Mouse (Mus musculus) heart, adult 2 months (tissue): ENCODE results near the gene Kirrel3.

Experiments
- CTCF ChIP-seq: fragments of 200-600 bp; IDR thresholded peaks from 2 replicates; pipeline ENCODE4 v1.8.1; 2022; ENCODE audit warnings: antibody characterized with exemption, mild to moderate bottlenecking, moderate library complexity
- POLR2A ChIP-seq: fragments of 200-500 bp; IDR thresholded peaks from 2 replicates; pipeline ENCODE4 v1.6.1; 2011; ENCODE audit warnings: mild to moderate bottlenecking, low read depth, low read length, control low read depth; ENCODE audit not compliant: insufficient read depth

GRCm38 (mm10) chr9:35057631-35058030 lies 571.9 kb downstream of the Kirrel3 start:
- no peak for TF ChIP-seq POLR2A
- no peak for TF ChIP-seq CTCF
